Mouse (Mus musculus) CD4-positive, CD25-positive, alpha-beta regulatory T cell, adult 4 months (primary cell): ENCODE results near the gene Clec12a. TPM values are rescaled to one million over a fixed set of nuclear protein-coding genes. Genes with fewer than 3 reads are reported as not detected.

Experiments
- ATAC-seq: one replicate; pipeline ENCODE4 v1.8.0; 2017
- polyA plus RNA-seq, 2 experiments: library from polyadenylated mRNA; unstranded; fragments of 100-300 nt; shearing (Covaris generic); gene quantifications; one replicate each; pipeline ENCODE4 v1.2.1; 2017

Clec12a gene
- polyA plus RNA-seq, 2 experiments from 2014 or later = 1.3 to 1.4 TPM

GRCm38 (mm10) chr6:129380454-129380853 lies 38.0 kb downstream of the Clec12a start:
- no peak for ATAC-seq

GRCm38 (mm10) chr6:129381736-129382135 lies 39.2 kb downstream of the Clec12a start:
- no peak for ATAC-seq

GRCm38 (mm10) chr6:129383466-129383865 lies 41.0 kb downstream of the Clec12a start:
- ATAC-seq = no peak

- no peak for ATAC-seq
These were observed 42.5 kb downstream of the Clec12a start for GRCm38 (mm10) chr6:129385000-129385399.

- ATAC-seq = no peak
These were observed 43.3 kb downstream of the Clec12a start, which contains the start of gene Clec12b for GRCm38 (mm10) chr6:129385774-129386173. TSS of gene Clec12b (minus strand) at chr6:129385874.

- no peak for ATAC-seq
These were observed 50.7 kb downstream of the Clec12a start for GRCm38 (mm10) chr6:129393087-129393720.

GRCm38 (mm10) chr6:129393732-129394131 lies 51.2 kb downstream of the Clec12a start:
- no peak for ATAC-seq

GRCm38 (mm10) chr6:129396997-129397396 lies 54.5 kb downstream of the Clec12a start, which contains the start of gene Clec1b:
TSS of gene Clec1b (plus strand) at chr6:129397297.
- no peak for ATAC-seq

GRCm38 (mm10) chr6:129399945-129400344 lies 57.5 kb downstream of the Clec12a start:
- ATAC-seq = no peak

- no peak for ATAC-seq
These were observed 59.9 kb downstream of the Clec12a start for GRCm38 (mm10) chr6:129402404-129402803.

- ATAC-seq = no peak
These were observed 60.9 kb downstream of the Clec12a start for GRCm38 (mm10) chr6:129403391-129403790.

- no peak for ATAC-seq
These were observed 63.5 kb downstream of the Clec12a start for GRCm38 (mm10) chr6:129405999-129406398.

- no peak for ATAC-seq
These were observed 64.8 kb downstream of the Clec12a start for GRCm38 (mm10) chr6:129407324-129407723.

GRCm38 (mm10) chr6:129408562-129408961 lies 66.1 kb downstream of the Clec12a start, which contains the start of gene Clec9a:
TSS of gene Clec9a (plus strand) at chr6:129408862.
- ATAC-seq = no peak

GRCm38 (mm10) chr6:129414177-129414576 lies 71.7 kb downstream of the Clec12a start:
- no peak for ATAC-seq

Other genes starting within 250 kb of the Clec12a start
- gene Clec2e, start 241.8 kb upstream of the Clec12a start, polyA plus RNA-seq = not detected
- gene Clec2d, start 162.1 kb upstream of the Clec12a start, polyA plus RNA-seq = 10 to 100 TPM in 1 of 2 experiments, 1 to 10 TPM in 1; 7.8 to 11.7 TPM
- gene Cd69, start 67.3 kb upstream of the Clec12a start, polyA plus RNA-seq = 100 to 1,000 TPM; 220 to 231 TPM
- gene 4922502D21Rik, start 10.9 kb upstream of the Clec12a start, polyA plus RNA-seq = not detected
- gene Clec12b, start 43.2 kb downstream of the Clec12a start, polyA plus RNA-seq = not detected
- gene Clec1b, start 54.6 kb downstream of the Clec12a start, polyA plus RNA-seq = under 1 TPM in 1 of 2 experiments, not detected in 1; 0.56 TPM
- not detected for gene Clec9a, start 66.2 kb downstream of the Clec12a start, polyA plus RNA-seq
- not detected for gene Clec1a, start 109.3 kb downstream of the Clec12a start, polyA plus RNA-seq
- gene Olr1, start 164.5 kb downstream of the Clec12a start, polyA plus RNA-seq = under 1 TPM in 1 of 2 experiments, not detected in 1; 0.16 TPM
- gene Tmem52b, start 169.9 kb downstream of the Clec12a start, polyA plus RNA-seq = not detected
- gene Gabarapl1, start 190.5 kb downstream of the Clec12a start, polyA plus RNA-seq = 10 to 100 TPM in 1 of 2 experiments, 1 to 10 TPM in 1; 6.9 to 13.7 TPM
- under 1 TPM in 1 of 2 experiments, not detected in 1; 0.35 TPM for gene Klre1, start 235.2 kb downstream of the Clec12a start, polyA plus RNA-seq
- not detected for gene Klrd1, start 249.1 kb downstream of the Clec12a start, polyA plus RNA-seq